Mouse (Mus musculus): ENCODE measurements around the gene Slc37a4.
"Not testable (repeated sequence)": the region's sequence is repeated elsewhere in the genome, so short reads cannot be mapped to it uniquely, and the experiment has no call there.

The Slc37a4 gene

DNA sequence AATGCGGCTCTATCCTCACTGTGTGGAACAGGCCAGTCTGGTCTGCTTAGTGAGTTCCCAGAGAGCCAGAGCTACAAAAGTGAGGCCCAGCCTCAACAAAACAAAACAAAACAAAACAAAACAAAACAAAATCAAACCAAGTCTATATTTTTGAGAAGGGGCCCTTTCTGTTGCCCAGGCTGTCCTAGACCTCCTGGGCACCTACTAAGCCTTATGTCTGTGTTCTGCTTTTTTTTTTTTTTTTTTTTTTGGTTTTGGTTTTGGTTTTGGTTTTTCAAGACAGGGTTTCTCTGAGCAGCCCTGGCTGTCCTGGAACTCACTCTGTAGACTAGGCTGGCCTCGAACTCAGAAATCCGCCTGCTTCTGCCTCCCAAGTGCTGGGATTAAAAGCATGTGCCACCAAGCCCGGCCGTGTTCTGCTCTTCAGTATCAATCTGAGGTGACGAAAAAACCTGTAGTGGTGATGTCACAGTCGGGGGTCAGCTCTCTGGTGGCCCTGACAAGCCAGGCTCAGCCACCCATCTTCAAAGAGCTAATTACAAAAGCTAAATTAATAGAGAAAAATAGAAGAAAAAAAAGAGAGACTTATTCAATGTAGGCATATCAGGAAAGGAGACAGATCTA is 47.9 kb downstream of the Slc37a4 start:
- not testable (repeated sequence) for DNase-seq

- no peak for DNase-seq
Observed at GRCm38 (mm10) chr9:44450387-44450786, 53.7 kb downstream of the Slc37a4 start.
